Mouse (Mus musculus): ENCODE data around the gene Car2. TPM values are rescaled to one million over a fixed set of nuclear protein-coding genes. Genes with fewer than 3 reads are reported as not detected.

Gene Car2
- polyA plus RNA-seq, 1 experiment: 28.6 TPM

DNA sequence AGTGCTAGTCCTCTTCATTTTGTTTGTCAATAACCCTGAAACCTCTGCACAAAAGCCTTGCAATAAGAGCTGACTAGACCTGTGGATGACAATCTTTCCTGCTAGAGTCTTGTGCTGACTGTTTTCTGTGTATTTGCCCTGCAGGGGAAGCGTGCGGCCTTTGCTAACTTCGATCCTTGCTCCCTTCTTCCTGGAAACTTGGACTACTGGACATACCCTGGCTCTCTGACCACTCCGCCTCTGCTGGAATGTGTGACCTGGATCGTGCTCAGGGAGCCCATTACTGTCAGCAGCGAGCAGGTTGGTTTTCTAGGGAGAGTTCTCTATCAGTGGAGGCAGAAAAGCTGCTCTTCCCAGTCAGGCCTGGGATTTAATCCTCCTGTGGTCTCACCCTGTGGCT is 11.7 kb downstream of the Car2 start:
- TF ChIP-seq POLR2A (IDR thresholded peaks at IDR 0.05; ENCODE audit: borderline replicate concordance, extremely low read depth, insufficient read depth, insufficient read length, poor library complexity, severe bottlenecking) (no peak), CTCF (IDR thresholded peaks at IDR 0.05; ENCODE audit: borderline replicate concordance, extremely low read depth, insufficient read depth, insufficient read length) (no peak)
- DNase-seq (ENCODE audit: low read depth): no peak

DNA sequence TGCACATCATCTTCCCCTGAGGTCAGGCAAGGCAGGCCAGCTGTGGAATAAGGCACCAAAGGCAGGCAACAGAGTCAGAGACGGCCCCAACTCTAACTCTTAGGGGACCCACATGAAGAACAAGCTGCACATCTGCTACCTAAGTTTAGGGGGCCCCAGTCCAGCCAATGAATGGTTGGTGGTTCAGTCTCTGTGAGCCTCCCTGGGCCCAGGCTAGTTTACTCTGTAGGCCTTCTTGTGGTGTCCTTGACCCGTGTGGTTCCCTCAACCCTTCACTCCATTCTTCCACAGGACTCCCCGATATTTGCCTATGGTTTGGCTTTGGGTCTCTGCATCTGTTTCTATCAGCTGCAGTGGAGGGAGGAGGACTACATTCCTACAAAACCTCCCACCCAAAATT is 17.3 kb downstream of the Car2 start:
- no peak for DNase-seq (ENCODE audit: low read depth)
- TF ChIP-seq POLR2A (IDR thresholded peaks at IDR 0.05; ENCODE audit: borderline replicate concordance, extremely low read depth, insufficient read depth, insufficient read length, poor library complexity, severe bottlenecking) (no peak), CTCF (IDR thresholded peaks at IDR 0.05; ENCODE audit: borderline replicate concordance, extremely low read depth, insufficient read depth, insufficient read length) (no peak)

DNA sequence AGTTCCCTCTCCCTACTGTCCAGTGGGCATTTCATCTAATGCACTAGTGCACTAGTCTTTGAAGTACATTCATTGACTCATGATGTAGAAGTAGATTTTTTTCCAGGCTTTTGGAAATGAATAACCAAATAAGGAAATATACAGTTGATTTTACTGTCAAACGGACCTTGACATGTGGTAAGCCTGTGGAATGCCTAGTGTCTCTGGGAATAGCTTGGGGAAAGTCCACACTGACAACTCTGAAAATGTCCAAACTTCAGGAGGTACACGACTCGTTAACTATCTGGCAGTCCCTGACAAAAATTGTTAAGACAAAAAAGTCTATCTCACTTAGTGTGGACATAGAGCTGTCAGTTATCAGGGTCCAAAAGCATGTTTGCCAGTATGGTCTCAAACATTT is 18.1 kb downstream of the Car2 start:
- no peak for DNase-seq (ENCODE audit: low read depth)
- TF ChIP-seq CTCF (IDR thresholded peaks at IDR 0.05; ENCODE audit: borderline replicate concordance, extremely low read depth, insufficient read depth, insufficient read length) (no peak), POLR2A (IDR thresholded peaks at IDR 0.05; ENCODE audit: borderline replicate concordance, extremely low read depth, insufficient read depth, insufficient read length, poor library complexity, severe bottlenecking) (no peak)

DNA sequence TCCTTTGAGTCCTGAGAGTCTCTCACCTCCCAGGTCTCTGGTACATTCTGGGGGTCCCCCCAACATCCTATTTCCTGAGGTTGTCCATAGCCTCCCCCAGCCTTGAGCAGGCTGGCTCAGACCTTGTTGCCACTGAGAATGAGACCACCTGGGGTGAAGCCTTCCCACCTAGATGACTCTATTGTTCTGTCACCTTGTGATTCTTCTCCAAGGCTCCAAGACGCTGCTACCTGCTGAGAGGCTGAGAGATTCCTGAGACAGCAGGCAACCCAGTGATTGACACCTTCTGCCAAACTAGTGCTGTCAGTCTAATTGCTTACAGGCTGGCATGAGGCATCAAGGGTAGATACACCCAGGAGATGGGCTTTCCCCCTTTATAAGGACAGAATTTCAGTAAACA is 21.2 kb downstream of the Car2 start:
- DNase-seq (ENCODE audit: low read depth): no peak
- TF ChIP-seq CTCF (IDR thresholded peaks at IDR 0.05; ENCODE audit: borderline replicate concordance, extremely low read depth, insufficient read depth, insufficient read length) (no peak), POLR2A (IDR thresholded peaks at IDR 0.05; ENCODE audit: borderline replicate concordance, extremely low read depth, insufficient read depth, insufficient read length, poor library complexity, severe bottlenecking) (no peak)

DNA sequence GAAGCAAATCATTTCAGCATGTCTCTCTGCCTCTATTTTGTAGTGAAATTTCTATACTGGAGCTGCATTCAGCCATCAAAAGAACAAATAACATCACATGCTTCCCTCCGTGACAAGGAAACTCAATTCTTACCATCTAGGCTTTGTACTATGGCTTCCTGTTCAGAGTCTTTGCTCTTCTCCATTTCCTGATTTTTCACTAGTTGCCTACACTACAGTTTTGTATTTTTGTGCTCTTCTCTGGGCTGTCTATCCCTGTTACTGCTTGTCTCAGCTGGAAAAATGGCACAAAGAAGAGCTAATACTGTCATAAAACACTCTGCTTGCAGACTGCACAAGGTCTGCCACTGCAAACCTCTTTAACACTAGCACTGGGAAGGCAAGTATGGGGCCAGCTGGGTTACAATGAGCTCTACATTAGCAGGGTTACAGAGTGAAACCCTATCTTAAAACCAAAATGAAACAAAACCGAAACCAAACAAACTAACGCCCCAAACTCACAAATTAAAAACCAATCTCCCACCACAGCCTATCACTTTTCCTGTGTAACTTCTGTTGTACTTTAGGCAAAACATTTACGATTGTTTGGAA is 26.0 kb downstream of the Car2 start:
- DNase-seq (ENCODE audit: low read depth): no peak
- TF ChIP-seq CTCF (IDR thresholded peaks at IDR 0.05; ENCODE audit: borderline replicate concordance, extremely low read depth, insufficient read depth, insufficient read length) (no peak), POLR2A (IDR thresholded peaks at IDR 0.05; ENCODE audit: borderline replicate concordance, extremely low read depth, insufficient read depth, insufficient read length, poor library complexity, severe bottlenecking) (no peak)

DNA sequence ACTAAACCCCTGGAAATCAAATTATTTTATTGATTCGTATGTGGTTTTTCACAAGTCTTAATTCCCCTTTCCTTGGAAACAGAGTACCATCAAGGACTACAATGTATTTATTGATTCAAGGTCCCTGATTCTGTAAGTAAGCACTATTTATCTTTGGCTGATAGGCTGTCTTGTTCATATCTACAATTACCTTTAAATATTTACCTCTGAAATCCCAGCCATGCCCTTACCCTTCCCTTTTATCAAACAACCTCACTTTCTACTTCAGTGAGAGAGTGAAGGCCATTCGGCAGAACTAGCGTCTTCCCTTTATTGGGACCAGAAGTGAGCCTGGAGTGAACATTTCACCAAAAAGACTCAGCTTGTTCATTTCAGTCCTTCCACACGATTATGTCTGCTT is 27.7 kb downstream of the Car2 start:
- TF ChIP-seq CTCF (IDR thresholded peaks at IDR 0.05; ENCODE audit: borderline replicate concordance, extremely low read depth, insufficient read depth, insufficient read length) (no peak), POLR2A (IDR thresholded peaks at IDR 0.05; ENCODE audit: borderline replicate concordance, extremely low read depth, insufficient read depth, insufficient read length, poor library complexity, severe bottlenecking) (no peak)
- DNase-seq (ENCODE audit: low read depth): no peak

DNA sequence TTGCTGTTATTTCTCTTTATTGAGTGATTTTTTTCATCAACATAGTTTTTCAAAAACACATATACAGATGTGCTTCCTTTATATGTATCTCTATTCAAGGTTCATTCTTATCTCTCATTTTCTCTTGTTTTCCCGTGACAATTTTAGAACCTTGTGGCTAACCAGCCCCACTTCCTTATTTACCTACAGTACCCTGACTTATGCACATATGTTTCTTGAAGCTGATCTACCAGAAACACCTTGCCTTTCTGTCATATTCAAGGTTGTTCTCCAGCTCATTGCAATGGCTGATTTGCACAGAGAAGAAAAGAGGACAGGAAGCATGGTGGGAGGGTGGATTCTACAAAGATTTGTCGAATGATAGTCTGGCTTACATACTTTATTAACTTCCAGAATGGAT is 29.3 kb downstream of the Car2 start:
- TF ChIP-seq POLR2A (IDR thresholded peaks at IDR 0.05; ENCODE audit: borderline replicate concordance, extremely low read depth, insufficient read depth, insufficient read length, poor library complexity, severe bottlenecking) (no peak), CTCF (IDR thresholded peaks at IDR 0.05; ENCODE audit: borderline replicate concordance, extremely low read depth, insufficient read depth, insufficient read length) (no peak)
- no peak for DNase-seq (ENCODE audit: low read depth)

DNA sequence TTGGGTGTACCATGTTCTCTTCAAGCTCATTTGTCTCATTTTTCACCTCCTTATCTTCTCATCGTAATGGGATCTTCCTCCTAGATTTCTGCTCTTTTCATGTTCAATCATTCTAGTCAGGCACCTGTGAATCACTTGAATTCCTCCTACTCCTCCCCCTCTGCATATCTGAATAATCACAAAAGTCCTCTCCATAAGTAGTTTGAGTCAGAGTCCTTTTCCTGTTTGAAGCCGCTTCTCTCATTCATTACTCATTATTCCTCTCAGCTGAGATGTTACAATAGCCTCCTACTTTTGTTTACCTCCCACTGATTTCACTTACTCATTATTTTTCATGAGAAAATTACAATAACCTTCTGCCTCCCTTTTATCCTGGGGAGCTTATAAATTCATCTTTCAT is 31.2 kb downstream of the Car2 start:
- TF ChIP-seq CTCF (IDR thresholded peaks at IDR 0.05; ENCODE audit: borderline replicate concordance, extremely low read depth, insufficient read depth, insufficient read length): no peak
- no peak for TF ChIP-seq POLR2A (IDR thresholded peaks at IDR 0.05; ENCODE audit: borderline replicate concordance, extremely low read depth, insufficient read depth, insufficient read length, poor library complexity, severe bottlenecking)
- DNase-seq (ENCODE audit: low read depth): no peak

DNA sequence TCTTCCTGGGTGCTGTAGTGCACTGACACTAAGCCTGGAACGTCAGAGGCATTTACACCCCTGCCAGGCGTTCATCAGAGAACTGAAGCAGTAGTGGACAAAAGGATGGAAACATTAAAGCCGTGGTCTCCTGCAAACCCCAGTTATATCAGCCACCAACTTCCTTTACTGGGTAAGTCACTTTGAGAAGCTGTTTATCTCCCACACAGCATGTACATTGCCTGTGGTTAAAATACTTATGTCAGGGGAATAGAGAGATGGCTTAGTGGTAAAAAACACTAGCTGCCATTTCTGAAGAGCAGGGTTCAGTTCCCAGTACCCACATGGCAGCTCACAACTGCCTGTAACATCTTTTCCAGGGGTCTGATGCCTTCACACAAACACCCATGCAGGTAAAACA is 58.6 kb downstream of the Car2 start:
- no peak for DNase-seq (ENCODE audit: low read depth)
- TF ChIP-seq POLR2A (IDR thresholded peaks at IDR 0.05; ENCODE audit: borderline replicate concordance, extremely low read depth, insufficient read depth, insufficient read length, poor library complexity, severe bottlenecking) (no peak), CTCF (IDR thresholded peaks at IDR 0.05; ENCODE audit: borderline replicate concordance, extremely low read depth, insufficient read depth, insufficient read length) (no peak)

DNA sequence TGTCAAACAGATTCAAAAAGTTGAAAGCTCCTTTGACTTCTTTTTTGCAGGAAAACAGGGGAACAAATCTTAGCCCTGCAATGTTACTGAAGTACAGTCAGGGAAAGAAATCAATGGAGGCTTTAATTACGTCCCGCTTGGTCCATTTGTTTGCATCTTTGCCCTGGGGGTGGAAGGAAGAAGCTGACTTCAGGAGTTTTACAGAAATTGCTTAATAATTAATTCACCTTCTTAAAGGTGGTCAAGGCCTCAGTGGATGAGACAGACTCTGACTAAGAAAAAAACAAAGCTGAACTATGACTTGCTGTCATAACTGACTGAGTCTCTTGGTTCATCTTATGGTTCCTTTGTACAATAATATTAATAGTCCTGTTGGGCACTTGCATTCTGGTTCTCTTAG is 59.6 kb downstream of the Car2 start:
- DNase-seq (ENCODE audit: low read depth): no peak
- TF ChIP-seq CTCF (IDR thresholded peaks at IDR 0.05; ENCODE audit: borderline replicate concordance, extremely low read depth, insufficient read depth, insufficient read length) (no peak), POLR2A (IDR thresholded peaks at IDR 0.05; ENCODE audit: borderline replicate concordance, extremely low read depth, insufficient read depth, insufficient read length, poor library complexity, severe bottlenecking) (no peak)

DNA sequence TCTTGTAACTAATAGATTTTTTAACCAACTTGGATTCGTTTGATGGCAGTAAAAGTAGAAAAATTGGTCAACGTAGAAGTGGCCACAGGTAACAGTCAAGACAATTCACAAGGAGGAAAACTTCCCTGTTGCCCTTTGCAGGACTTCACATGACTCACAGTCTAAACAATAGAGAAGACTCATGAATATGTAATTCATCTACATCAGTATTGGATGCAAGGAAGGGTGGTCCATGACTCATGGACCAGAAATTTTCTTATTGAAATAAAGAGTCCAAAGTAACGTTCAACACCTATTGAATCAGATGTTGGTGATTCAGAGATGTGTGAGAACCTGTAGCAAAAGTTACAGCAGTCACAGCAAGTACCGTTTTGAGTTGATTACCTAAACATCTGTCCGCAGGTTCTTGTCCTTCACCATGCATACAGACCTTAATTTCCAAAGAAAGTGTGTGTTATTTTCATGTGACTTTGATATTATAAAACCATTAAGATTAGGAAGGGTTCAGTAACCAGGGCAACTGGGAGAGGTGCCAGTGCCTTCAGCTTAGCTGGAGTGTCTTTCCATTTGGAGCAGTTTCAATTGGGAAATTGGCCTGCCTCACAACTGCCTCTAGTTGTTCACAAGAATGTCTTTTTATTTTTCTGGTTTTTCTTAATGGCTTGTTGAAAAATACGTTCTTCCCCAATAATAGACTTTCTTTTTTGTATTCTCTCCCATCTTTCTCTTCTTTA is 62.2 kb downstream of the Car2 start:
- DNase-seq (ENCODE audit: low read depth): peak; percentile 63
- no peak for TF ChIP-seq CTCF (IDR thresholded peaks at IDR 0.05; ENCODE audit: borderline replicate concordance, extremely low read depth, insufficient read depth, insufficient read length)

DNA sequence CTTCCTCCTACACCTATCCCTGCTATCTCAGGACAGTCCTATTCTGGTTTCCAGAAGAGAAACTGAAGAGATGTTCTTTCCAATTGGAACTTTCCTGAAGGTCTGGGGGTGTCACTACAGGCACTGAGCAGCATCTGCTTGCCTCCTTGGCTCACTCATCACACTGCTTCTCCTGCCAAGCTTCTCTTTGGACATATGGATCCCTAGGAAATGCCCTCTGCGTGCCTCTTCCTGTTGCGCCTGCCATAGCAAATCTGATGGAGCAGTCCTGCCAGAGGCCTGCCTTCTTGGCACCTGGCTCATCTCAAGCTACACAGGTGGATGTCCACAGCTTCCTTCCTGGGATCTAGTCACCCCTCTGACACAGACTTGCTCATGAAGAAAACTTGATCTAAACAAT is 64.0 kb downstream of the Car2 start:
- no peak for TF ChIP-seq POLR2A (IDR thresholded peaks at IDR 0.05; ENCODE audit: borderline replicate concordance, extremely low read depth, insufficient read depth, insufficient read length, poor library complexity, severe bottlenecking)
- TF ChIP-seq CTCF (IDR thresholded peaks at IDR 0.05; ENCODE audit: borderline replicate concordance, extremely low read depth, insufficient read depth, insufficient read length): no peak
- DNase-seq (ENCODE audit: low read depth): no peak

Other genes with a start within 250 kb of the Car2 start
- gene Car13, start 244.5 kb upstream of the Car2 start, polyA plus RNA-seq (2012; rRNA removed): 0.81 and 1.3 TPM in 2 replicates
- gene Car1, start 77.9 kb upstream of the Car2 start, polyA plus RNA-seq (2012; rRNA removed): not detected in 2 replicates
- 1.1 and 1.7 TPM in 2 replicates for gene Car3, start 22.8 kb upstream of the Car2 start, polyA plus RNA-seq (2012; rRNA removed)